Mouse (Mus musculus) activated CD4-positive, CD25-positive, alpha-beta regulatory T cell, adult 4 months (primary cell): ENCODE data around the gene Hcrtr1. TPM values are rescaled to one million over a fixed set of nuclear protein-coding genes. Genes with fewer than 3 reads are reported as not detected.

Experiments used
- ATAC-seq: one replicate; pipeline ENCODE4 v1.8.0; 2017
- polyA plus RNA-seq, 2 experiments: library from polyadenylated mRNA; unstranded; fragments of 100-300 nt; shearing (Covaris generic); gene quantifications; one replicate each; pipeline ENCODE4 v1.2.1; 2017

Gene Hcrtr1
- polyA plus RNA-seq, 2 experiments from 2014 or later: not detected

- no peak for ATAC-seq
These were observed 28.2 kb upstream of the Hcrtr1 start for GRCm38 (mm10) chr4:130167321-130167720.

GRCm38 (mm10) chr4:130166592-130166991 lies 27.4 kb upstream of the Hcrtr1 start:
- ATAC-seq: no peak

GRCm38 (mm10) chr4:130166061-130166460 lies 26.9 kb upstream of the Hcrtr1 start:
- no peak for ATAC-seq

- ATAC-seq: no peak
These were observed 25.0 kb upstream of the Hcrtr1 start for GRCm38 (mm10) chr4:130164121-130164520.

- no peak for ATAC-seq
These were observed 24.3 kb upstream of the Hcrtr1 start for GRCm38 (mm10) chr4:130163391-130163861.

- no peak for ATAC-seq
These were observed 22.2 kb upstream of the Hcrtr1 start for GRCm38 (mm10) chr4:130161349-130161748.

- ATAC-seq: no peak
These were observed 17.7 kb upstream of the Hcrtr1 start for GRCm38 (mm10) chr4:130156812-130157371.

- no peak for ATAC-seq
These were observed 15.1 kb upstream of the Hcrtr1 start for GRCm38 (mm10) chr4:130154250-130154649.

GRCm38 (mm10) chr4:130148405-130148804 lies 9.2 kb upstream of the Hcrtr1 start:
- no peak for ATAC-seq

GRCm38 (mm10) chr4:130141786-130142185 lies 2.6 kb upstream of the Hcrtr1 start:
- ATAC-seq: no peak

GRCm38 (mm10) chr4:130140992-130141402 lies 1.8 kb upstream of the Hcrtr1 start:
- ATAC-seq: no peak

GRCm38 (mm10) chr4:130138441-130139213 lies 532 bp downstream of the Hcrtr1 start:
- ATAC-seq: no peak

- no peak for ATAC-seq
These were observed 5.8 kb downstream of the Hcrtr1 start for GRCm38 (mm10) chr4:130133399-130133798.

- no peak for ATAC-seq
These were observed 7.6 kb downstream of the Hcrtr1 start for GRCm38 (mm10) chr4:130131448-130132105.

GRCm38 (mm10) chr4:130130641-130131350 lies 8.4 kb downstream of the Hcrtr1 start:
- ATAC-seq: no peak

GRCm38 (mm10) chr4:130130082-130130481 lies 9.1 kb downstream of the Hcrtr1 start:
- ATAC-seq: no peak

- no peak for ATAC-seq
These were observed 10.3 kb downstream of the Hcrtr1 start for GRCm38 (mm10) chr4:130128907-130129306.

GRCm38 (mm10) chr4:130125935-130126334 lies 13.2 kb downstream of the Hcrtr1 start:
- ATAC-seq: no peak

GRCm38 (mm10) chr4:130125164-130125563 lies 14.0 kb downstream of the Hcrtr1 start:
- ATAC-seq: no peak

- no peak for ATAC-seq
These were observed 15.0 kb downstream of the Hcrtr1 start for GRCm38 (mm10) chr4:130124110-130124509.

GRCm38 (mm10) chr4:130123020-130123419 lies 16.1 kb downstream of the Hcrtr1 start:
- no peak for ATAC-seq

- no peak for ATAC-seq
These were observed 17.6 kb downstream of the Hcrtr1 start for GRCm38 (mm10) chr4:130121560-130121959.

GRCm38 (mm10) chr4:130120752-130121151 lies 18.4 kb downstream of the Hcrtr1 start:
- ATAC-seq: no peak
